Mouse (Mus musculus) gonadal fat pad, adult 2 months (tissue): ENCODE results near the gene Zfp747. TPM values are rescaled to one million over a fixed set of nuclear protein-coding genes. Genes with fewer than 3 reads are reported as not detected.

Source experiments
- DNase-seq: peaks from one replicate; pipeline ENCODE4 v3.0.0-alpha.2; 2012; ENCODE audit warnings: low read depth
- polyA plus RNA-seq: library from polyadenylated mRNA; depleted of rRNA; stranded (reverse); fragments of >200 nt; gene quantifications from 2 replicates; pipeline ENCODE4 v1.2.3, GENCODE M21; 2012; rRNA removed

The Zfp747 gene
- polyA plus RNA-seq, 1 experiment: 8.7 TPM

DNA sequence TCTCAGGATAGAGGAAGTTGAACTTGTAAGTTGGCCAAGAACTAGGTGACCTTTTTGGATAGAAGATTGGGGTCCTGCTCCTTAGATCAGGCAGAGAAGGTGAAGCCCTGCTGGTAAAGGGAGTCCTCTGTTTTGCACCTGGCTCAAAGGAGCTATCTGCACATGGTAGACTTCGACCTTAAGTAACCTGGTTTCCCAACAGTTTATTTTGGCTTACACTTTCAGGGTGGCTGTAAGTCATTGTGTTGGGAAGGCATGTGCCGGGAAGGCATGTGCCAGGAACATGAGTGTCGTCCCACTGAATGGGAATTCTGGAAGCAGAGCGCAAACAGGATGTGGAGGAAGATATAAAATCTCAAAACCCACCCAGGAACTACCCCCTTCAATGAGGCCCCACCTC lies 40.2 kb downstream of the Zfp747 start:
- no peak for DNase-seq

GRCm38 (mm10) chr7:127333240-127333639 lies 42.6 kb downstream of the Zfp747 start:
- DNase-seq: no peak

GRCm38 (mm10) chr7:127326685-127327084 lies 49.2 kb downstream of the Zfp747 start:
- no peak for DNase-seq

DNA sequence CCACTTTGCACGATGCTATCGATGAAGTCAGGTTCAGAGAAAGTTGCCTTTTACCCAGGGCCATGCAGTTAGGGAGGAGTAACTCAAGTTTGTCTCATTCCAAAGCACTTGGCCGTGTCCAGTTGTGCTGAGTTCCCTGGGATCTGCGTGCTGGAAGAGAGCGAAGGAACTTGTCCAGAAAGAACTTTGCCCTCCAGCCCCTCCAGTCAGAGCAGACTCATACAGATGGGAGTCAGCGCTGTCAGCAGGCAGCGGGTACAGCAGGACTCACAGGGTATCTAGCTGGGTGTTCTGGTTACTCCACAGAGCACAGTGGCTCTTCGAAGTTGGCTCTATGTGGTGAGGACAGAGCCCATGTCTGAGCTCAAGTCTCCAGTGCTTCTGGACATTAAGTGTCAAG lies 50.3 kb downstream of the Zfp747 start:
- no peak for DNase-seq

DNA sequence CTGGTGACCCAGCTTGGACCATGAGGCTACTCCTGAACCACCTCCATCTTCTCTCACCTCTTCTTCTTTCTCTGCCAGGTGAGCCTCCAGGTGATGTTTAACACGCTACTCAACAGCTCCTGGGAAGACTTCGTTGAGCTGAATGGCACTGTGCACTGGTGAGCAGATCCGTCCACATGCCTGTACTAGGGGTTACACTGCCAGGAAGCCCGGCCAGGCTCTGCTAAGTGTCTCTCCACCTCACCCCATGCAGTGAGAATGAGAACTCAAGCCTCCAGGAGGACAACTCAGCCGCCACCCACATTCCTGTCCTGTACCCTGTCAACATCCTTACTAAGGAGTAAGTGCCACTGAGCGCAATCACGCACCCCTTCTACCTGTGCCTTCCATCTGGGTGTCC lies 50.9 kb downstream of the Zfp747 start:
- no peak for DNase-seq

Other genes starting within 250 kb of the Zfp747 start
- 1.4 and 1.6 TPM in 2 replicates for gene Spn, start 238.2 kb downstream of the Zfp747 start, polyA plus RNA-seq
- 29.3 and 32.5 TPM in 2 replicates for gene Cd2bp2, start 180.0 kb downstream of the Zfp747 start, polyA plus RNA-seq
- 28.2 and 33.0 TPM in 2 replicates for gene Tbc1d10b, start 167.6 kb downstream of the Zfp747 start, polyA plus RNA-seq
- gene Mylpf, start 167.2 kb downstream of the Zfp747 start, polyA plus RNA-seq: 1.3 and 7.6 TPM in 2 replicates
- gene Zfp553, start 143.0 kb downstream of the Zfp747 start, polyA plus RNA-seq: 13.4 and 14.2 TPM in 2 replicates
- gene Sept1, start 142.9 kb downstream of the Zfp747 start, polyA plus RNA-seq: 8.3 and 9.3 TPM in 2 replicates
- 89.7 and 105 TPM in 2 replicates for gene Zfp771, start 131.8 kb downstream of the Zfp747 start, polyA plus RNA-seq
- gene Dctpp1, start 115.3 kb downstream of the Zfp747 start, polyA plus RNA-seq: 40.9 and 52.0 TPM in 2 replicates
- 21.3 and 22.8 TPM in 2 replicates for gene Sephs2, start 102.0 kb downstream of the Zfp747 start, polyA plus RNA-seq
- gene Itgal, start 79.8 kb downstream of the Zfp747 start, polyA plus RNA-seq: 3.0 and 3.4 TPM in 2 replicates
- 22.5 and 22.7 TPM in 2 replicates for gene Zfp768, start 30.5 kb downstream of the Zfp747 start, polyA plus RNA-seq
- 5.8 and 6.4 TPM in 2 replicates for gene 9130019O22Rik, start 11.1 kb upstream of the Zfp747 start, polyA plus RNA-seq
- gene E430018J23Rik, start 17.6 kb upstream of the Zfp747 start, polyA plus RNA-seq: 11.9 and 12.0 TPM in 2 replicates
- 5.6 and 5.9 TPM in 2 replicates for gene Zfp764, start 30.8 kb upstream of the Zfp747 start, polyA plus RNA-seq
- gene Zfp688, start 46.0 kb upstream of the Zfp747 start, polyA plus RNA-seq: 18.1 and 22.4 TPM in 2 replicates
- 3.5 and 4.2 TPM in 2 replicates for gene Zfp689, start 73.1 kb upstream of the Zfp747 start, polyA plus RNA-seq
- 52.6 and 58.8 TPM in 2 replicates for gene Prr14, start 83.6 kb upstream of the Zfp747 start, polyA plus RNA-seq
- gene Fbrs, start 103.1 kb upstream of the Zfp747 start, polyA plus RNA-seq: 15.3 and 27.5 TPM in 2 replicates
- 14.9 and 16.8 TPM in 2 replicates for gene Srcap, start 135.9 kb upstream of the Zfp747 start, polyA plus RNA-seq
- 8.9 and 12.1 TPM in 2 replicates for gene Gm42715, start 143.5 kb upstream of the Zfp747 start, polyA plus RNA-seq
- 0.18 TPM in 1 of 2 replicates, not detected in the other for gene Tmem265, start 185.3 kb upstream of the Zfp747 start, polyA plus RNA-seq
- 65.7 and 72.1 TPM in 2 replicates for gene Phkg2, start 197.3 kb upstream of the Zfp747 start, polyA plus RNA-seq
- 16.9 and 18.8 TPM in 2 replicates for gene Ccdc189, start 212.5 kb upstream of the Zfp747 start, polyA plus RNA-seq
- 29.2 and 32.8 TPM in 2 replicates for gene Rnf40, start 212.7 kb upstream of the Zfp747 start, polyA plus RNA-seq
- 14.6 and 18.1 TPM in 2 replicates for gene Zfp629, start 239.7 kb upstream of the Zfp747 start, polyA plus RNA-seq